Comparison of ENCODE assay signal across 12 mouse cellular contexts in the genomic region with DNA sequence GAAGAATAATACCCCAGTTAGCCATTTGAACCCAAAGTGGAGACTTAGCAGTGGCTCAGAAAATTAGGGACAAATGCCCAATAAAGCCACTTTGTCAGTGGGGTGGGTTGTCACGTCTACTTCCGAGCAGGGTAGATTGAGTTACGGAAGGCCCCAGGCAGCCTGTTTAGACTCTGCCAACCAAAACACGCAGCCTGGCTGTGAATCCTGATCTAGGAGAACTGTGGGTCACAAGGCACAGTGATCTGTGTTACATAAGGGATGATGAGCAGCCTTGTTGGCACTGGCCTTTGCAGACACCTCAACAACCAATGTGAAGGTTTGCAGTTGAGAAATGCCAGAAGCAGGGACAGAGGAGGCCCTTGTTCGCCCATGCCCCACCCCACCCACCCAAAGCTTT.
A peak's percentile ranks its signal among the peaks of the same experiment; 100 is the strongest.
DNase-seq lines count a peak whose midpoint lies in the region; ATAC-seq and TF ChIP-seq lines count a peak whose summit lies in the region.
"Had no signal": no experiment of that assay in that cellular context is flagged by ENCODE, and none has a peak within 500 bp of the region (broad histone marks: within the 10 kb centered on the region; RNA-seq: fewer than 3 reads in every experiment).

No protein-coding gene starts in this region.

- H3K27ac ChIP-seq in left cerebral cortex, adult 2 months, result peak overlapping the region; percentile 45
- H3K27ac ChIP-seq in gastrocnemius, adult 2 months, result peak overlapping the region; percentile 48
- H3K27ac ChIP-seq: forebrain, embryonic 15.5 days; liver, embryonic 13.5 days had no signal

- intact Hi-C loops in left cerebral cortex, adult 2 months (cut with DNase I), result loop anchor here (5.0 to 10.0 kb wide), 2 partner anchors 96 to 543 kb away; no protein-coding TSS in a partner anchor
- intact Hi-C loops in left cerebral cortex, postnatal 4 days (cut with DNase I), result no loop called here
- intact Hi-C loops in gastrocnemius, adult 2 months (cut with DNase I), result loop anchor here (5.0 kb wide), 1 partner anchor 546 kb away; no protein-coding TSS in a partner anchor

- ATAC-seq in erythroblast, adult 5-6 weeks (replicated peaks; ENCODE audit: low FRiP score, poor library complexity, severe bottlenecking), result no peak
- ATAC-seq: CD4-positive, CD25-positive, alpha-beta regulatory T cell, adult 4 months; forebrain, embryonic 15.5 days had no signal

- no peak overlapping the region for H3K4me3 ChIP-seq in left cerebral cortex, adult 2 months
- H3K4me3 ChIP-seq in gastrocnemius, adult 2 months, result no peak overlapping the region
- H3K4me3 ChIP-seq: forebrain, embryonic 15.5 days; liver, embryonic 13.5 days had no signal

- TF ChIP-seq CTCF in left cerebral cortex, adult 2 months (IDR thresholded peaks at IDR 0.05), result no peak
- TF ChIP-seq CTCF in gastrocnemius, adult 2 months (IDR thresholded peaks at IDR 0.05), result no peak

- peak; percentile 6 for DNase-seq in cerebellum, adult 9-10 months
- DNase-seq in cerebellum, adult 8-10 months, result no peak
- DNase-seq in left cerebral cortex, adult 2 months (ENCODE audit: extremely low spot score in 1 of 2, low spot score in 2 of 2), result no peak
- DNase-seq in left cerebral cortex, postnatal 4 days, result no peak
- peak; percentile 73 for DNase-seq in gastrocnemius, adult 2 months
- peak; percentile 22 for DNase-seq in heart, postnatal 4 days
- DNase-seq in urinary bladder, adult 2 months (ENCODE audit: low spot score), result no peak
- DNase-seq: liver, embryonic 13.5 days; thymus, adult 2 months had no signal

Comparison
In these comparisons a context has a peak if more than half of its experiments do, and no peak if none do; other contexts are left out.
1. DNase-seq: peak in cerebellum, adult 9-10 months (single experiment), gastrocnemius, adult 2 months (single experiment) and heart, postnatal 4 days (single experiment); none in cerebellum, adult 8-10 months (single experiment), left cerebral cortex, adult 2 months (0 of 2), left cerebral cortex, postnatal 4 days (single experiment) and urinary bladder, adult 2 months (single experiment).